Mouse (Mus musculus): ENCODE measurements around the gene Naa16.
A peak's percentile ranks its signal among the peaks of the same experiment; 100 is the strongest.

Naa16 gene

DNA sequence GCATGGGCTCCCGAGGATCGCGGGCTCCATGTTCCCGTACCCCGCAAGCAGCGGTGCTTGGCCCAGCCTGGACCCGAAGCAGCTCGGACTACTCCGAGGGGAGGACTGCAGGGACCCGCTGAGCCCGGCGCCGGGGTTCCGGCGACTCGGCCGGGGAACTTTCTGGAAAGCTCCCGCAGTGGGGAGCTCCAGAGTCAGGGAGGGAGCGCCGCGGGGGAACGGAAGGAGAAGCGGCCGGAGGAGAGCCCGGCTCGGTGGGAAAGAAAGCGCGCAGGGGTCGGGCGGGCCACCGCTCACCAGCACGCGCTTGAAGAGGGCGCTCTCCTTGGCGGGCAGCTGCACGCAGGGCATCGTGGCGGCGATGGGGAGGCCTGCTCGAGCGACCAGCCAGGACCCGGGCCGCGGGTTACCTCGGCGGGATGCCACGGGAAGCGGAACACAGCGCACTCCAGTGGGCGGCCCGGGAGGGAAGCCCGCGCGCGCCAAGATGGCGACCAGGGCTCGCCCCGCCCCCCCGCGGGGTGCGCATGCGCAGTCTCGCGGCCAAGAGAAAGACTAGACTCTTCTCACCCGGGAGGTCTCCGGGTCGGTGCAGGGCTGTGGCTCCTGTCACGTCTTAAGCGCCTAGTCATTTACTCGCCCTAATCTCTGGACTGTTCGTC lies at the start of gene Naa16:
Gene Naa16, minus strand, starts transcription at position 514 of the 662 bp plus-strand sequence.
- DNase-seq, result peak; percentile 91

- no peak for DNase-seq
Measured at GRCm38 (mm10) chr14:79434068-79434467, 43.5 kb upstream of the Naa16 start.

GRCm38 (mm10) chr14:79426730-79427365 lies 36.3 kb upstream of the Naa16 start:
- peak; percentile 12 for DNase-seq

GRCm38 (mm10) chr14:79425979-79426729 lies 35.6 kb upstream of the Naa16 start, which contains the start of gene Kbtbd7:
Kbtbd7 (plus strand) TSS chr14:79426511.
- peak; percentile 94 for DNase-seq

GRCm38 (mm10) chr14:79420083-79420685 lies 29.6 kb upstream of the Naa16 start:
- DNase-seq, result no peak

GRCm38 (mm10) chr14:79413121-79413520 lies 22.5 kb upstream of the Naa16 start:
- DNase-seq, result no peak

- DNase-seq, result no peak
Measured at GRCm38 (mm10) chr14:79410662-79411061, 20.1 kb upstream of the Naa16 start.

DNA sequence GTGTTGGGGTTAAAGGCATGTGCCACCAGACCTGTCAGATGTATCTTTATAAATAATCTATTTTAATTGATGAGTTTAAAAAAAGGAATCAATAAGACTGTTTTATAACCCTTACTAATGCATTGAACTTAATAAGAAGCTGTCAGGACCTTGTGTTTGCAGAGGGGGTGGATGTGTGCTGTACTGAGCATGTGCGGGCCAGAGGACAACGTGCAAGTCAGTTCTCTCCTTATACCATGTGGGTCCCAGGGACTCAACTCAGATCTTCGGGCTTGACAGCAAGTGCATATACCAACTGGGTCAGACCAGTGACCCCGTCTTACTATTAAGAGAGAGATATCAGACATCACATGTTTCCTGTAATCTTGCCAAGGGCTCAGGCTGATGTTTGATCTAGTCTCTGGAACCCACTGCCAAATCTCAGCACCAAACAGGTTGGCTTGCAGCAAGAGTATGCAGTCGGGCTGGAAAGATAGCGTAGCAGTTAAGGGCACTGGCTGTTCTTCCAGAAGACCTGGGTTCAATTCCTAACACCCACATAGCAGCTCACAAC lies 18.8 kb upstream of the Naa16 start:
- no peak for DNase-seq

GRCm38 (mm10) chr14:79407641-79408040 lies 17.1 kb upstream of the Naa16 start:
- DNase-seq, result no peak

DNA sequence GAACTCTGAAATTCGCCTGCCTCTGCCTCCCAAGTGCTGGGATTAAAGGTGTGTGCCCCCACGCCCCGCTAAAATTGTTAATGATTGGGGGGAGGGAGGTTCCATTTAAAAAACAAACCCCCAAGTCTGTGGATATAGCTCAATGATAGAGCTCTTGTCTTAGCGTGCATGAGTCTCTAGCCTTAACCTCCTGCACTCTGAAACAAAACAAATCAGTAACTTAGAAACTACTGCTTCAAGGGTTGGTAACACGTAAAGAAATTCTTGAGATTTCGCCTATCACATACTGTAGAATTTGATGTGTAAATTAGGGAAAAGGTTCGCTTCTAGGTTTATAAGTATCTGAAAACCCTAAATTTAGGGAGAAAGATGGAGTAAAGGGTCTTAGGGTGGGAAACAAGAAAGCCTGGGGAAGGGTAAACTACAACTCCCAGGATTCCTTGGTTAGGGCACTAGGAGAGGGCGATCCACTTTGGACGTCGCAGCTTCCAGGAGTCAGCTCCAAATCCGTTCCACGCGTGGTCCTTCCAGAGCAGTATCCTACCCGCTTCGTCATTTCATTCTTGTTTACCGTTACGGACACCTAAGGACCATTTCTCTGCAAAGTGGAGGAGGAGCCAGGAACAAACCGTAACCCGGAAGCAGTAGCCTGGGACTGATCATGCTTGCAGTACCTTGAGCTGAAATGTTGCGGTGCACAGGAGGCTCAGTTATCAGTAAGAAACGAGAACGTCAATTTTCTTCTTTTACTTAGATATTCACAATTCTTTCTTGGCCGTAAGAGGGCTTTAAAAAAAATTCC lies 6.9 kb upstream of the Naa16 start, which contains the start of gene Mtrf1:
Gene Mtrf1, plus strand, starts transcription at position 452 of the 802 bp plus-strand sequence.
- peak; percentile 65 for DNase-seq

DNA sequence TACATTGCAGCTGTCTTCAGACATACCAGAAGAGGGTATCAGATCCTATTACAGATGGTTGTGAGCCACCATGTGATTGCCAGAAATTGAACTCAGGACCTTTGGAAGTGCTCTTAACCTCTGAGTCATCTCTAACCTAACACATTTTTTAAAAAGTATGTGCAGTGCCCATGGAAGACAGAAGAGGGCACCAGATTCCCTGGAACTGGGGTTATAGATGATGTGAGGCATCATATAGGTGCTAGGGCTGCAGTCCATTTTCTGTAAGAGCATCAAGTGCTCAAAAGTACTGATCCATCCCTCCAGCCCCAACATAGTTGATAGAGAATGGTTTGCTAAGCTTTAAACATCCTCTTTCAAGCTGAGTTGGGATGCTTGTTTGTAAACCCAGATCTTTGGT lies 4.0 kb upstream of the Naa16 start:
- DNase-seq, result peak; percentile 10

DNA sequence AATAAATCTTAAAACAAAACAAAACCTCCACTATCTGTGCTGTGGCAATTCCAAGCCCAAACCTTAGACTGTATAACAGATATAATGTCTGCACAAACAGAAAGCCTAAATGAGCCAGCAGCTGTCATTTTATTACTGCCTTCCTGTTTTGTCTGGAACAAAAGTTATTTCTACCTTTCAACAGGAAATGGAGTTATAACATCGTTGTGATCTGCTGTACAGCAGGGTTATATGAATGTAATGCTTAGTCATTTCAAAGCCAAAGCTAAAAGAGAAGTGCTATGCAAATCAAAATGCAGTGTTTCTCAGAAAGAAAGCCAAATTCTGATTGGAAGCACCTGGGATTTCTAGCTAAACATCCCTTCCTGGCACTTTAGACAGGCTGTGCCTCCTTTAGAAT lies 2.7 kb upstream of the Naa16 start:
- no peak for DNase-seq

- DNase-seq, result peak; percentile 12
Measured at GRCm38 (mm10) chr14:79389438-79390264, 927 bp downstream of the Naa16 start.

- no peak for DNase-seq
Measured at GRCm38 (mm10) chr14:79388304-79388703, 2.3 kb downstream of the Naa16 start.

DNA sequence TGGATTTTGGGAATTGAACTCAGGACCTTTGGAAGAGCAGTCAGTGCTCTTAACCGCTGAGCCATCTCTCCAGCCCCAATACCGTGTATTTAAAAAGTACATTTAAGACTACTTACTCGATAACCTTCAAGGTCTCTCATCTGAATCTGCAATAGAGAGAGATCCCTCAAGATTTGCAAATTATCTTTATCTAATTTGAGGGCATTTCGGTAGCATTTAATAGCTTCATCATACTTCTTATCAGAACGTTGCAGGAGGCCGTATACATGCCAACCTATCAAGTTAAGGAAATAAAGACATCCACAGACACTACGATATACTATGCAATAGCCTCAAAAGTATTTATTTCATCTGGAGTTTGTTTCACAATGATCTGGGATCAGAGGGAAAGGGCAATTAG lies 7.5 kb downstream of the Naa16 start:
- DNase-seq, result no peak

DNA sequence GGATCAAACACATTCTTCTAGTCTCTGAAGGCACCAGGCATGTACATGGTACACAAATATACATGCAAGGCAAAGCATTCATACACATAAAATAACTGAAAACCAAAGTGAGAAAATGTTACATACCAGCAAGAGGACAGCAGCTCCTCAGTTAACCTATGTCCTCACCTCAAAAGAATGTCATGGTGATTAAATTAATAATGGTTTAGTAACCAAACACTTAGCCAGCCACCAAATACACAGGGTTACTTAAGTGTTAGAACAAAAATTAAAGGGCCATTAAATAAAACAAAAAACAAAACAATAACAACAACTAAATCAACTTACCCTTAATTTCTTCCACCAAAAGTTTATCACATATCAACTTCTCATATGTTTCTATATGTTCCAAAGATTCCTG lies 13.5 kb downstream of the Naa16 start:
- DNase-seq, result no peak

GRCm38 (mm10) chr14:79358055-79358454 lies 32.5 kb downstream of the Naa16 start:
- no peak for DNase-seq

DNA sequence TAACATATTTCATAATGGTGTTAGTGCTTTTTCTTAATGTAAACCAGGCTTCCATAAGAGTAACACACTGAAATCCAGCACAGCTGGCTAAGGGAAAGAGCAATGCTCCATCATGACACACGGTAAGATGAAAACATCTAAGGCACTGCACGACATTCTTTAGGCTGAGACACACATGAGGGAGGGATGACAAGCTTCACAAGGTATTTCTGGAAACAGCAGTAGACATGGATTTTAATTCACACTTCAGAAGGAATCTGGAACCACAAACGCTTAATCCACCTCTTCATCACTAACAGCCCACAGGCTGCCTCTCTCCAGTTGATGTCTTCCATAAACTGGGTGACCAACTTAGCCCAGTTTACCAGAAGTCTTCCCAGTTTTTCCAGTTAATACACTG lies 44.2 kb downstream of the Naa16 start:
- DNase-seq, result no peak

- DNase-seq, result no peak
Measured at GRCm38 (mm10) chr14:79335613-79336012, 55.0 kb downstream of the Naa16 start.

GRCm38 (mm10) chr14:79331936-79332335 lies 58.6 kb downstream of the Naa16 start:
- DNase-seq, result no peak

DNA sequence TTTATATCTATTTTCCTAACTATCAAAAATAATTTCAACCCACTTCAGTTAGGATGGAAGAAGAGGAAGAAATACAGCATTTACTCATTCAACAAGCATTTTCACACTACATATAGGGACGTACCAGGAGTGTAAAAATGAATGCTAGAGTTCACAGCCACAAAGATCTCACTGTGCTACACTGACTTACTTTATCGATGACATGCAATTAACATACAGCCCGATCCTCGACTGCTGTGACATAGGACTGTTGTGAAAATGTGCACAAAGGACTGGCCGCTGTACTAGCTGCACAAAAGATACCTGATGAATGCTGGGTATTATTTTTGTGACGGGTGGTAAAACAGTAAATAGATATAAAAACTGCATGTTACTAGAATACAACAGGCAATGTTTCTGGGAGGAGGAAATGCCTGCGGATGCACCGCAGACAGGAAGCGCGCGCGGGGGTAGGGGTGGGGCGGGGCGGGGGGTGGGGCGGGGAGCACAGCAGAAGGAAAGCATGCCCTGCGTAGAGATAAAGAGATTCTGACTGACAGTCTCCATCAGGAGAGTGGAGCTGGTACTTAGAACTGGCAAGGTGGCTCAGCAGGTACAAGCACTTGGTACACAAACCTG lies 59.5 kb downstream of the Naa16 start:
- DNase-seq, result no peak
